21 mouse cellular contexts compared by ENCODE assay signal in the genomic region with DNA sequence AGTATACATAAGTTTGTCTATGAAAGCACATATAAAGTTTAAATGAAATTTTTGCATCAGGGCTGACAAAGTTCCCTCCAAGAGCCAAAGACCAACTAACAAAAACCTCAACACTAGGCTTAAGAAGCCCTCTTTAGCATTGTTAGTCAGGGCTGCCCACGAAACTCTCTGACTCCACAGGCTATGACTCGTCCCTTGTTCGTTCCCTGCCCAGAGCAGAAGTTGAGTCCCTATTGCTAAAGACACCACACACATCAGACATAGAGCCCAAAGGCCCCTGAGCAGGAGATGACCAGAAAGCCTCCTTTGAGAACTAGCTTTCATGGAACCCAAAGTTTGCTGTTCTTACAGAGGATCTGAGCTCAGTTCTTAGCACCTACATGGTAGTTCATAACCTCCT.
DNase-seq lines count a peak whose midpoint lies in the region; ATAC-seq and TF ChIP-seq lines count a peak whose summit lies in the region.
"Had no signal": no experiment of that assay in that cellular context is flagged by ENCODE, and none has a peak within 500 bp of the region (broad histone marks: within the 10 kb centered on the region; RNA-seq: fewer than 3 reads in every experiment).

No protein-coding gene starts in this region.

- H3K4me3 ChIP-seq in bone marrow macrophage, adult 2 months (ENCODE audit: insufficient read depth, low read length), result no peak overlapping the region
- H3K4me3 ChIP-seq: embryonic facial prominence, embryonic 15.5 days; left cerebral cortex, adult 2 months; limb, embryonic 10.5 days; midbrain, embryonic 10.5 days had no signal

- no peak for TF ChIP-seq CTCF in bone marrow macrophage, adult 2 months (IDR thresholded peaks at IDR 0.05; ENCODE audit: low read depth, low read length)

- peak overlapping the region; percentile 84 for H3K27ac ChIP-seq in bone marrow macrophage, adult 2 months (ENCODE audit: insufficient read depth, low read depth, low read length)
- H3K27ac ChIP-seq: embryonic facial prominence, embryonic 15.5 days; hindbrain, embryonic 14.5 days; kidney, postnatal 0 days; left cerebral cortex, adult 2 months; limb, embryonic 10.5 days; midbrain, embryonic 10.5 days had no signal

- peaks cover 50% of the 10 kb centered on the region for H3K4me1 ChIP-seq in bone marrow macrophage, adult 2 months (ENCODE audit: control insufficient read depth, insufficient read depth, low read length)
- H3K4me1 ChIP-seq: midbrain, embryonic 10.5 days had no signal

- no peak for TF ChIP-seq POLR2A in bone marrow macrophage, adult 2 months (IDR thresholded peaks at IDR 0.05; ENCODE audit: borderline replicate concordance, low read depth, low read length)

- peak; percentile 50 for ATAC-seq in megakaryocyte, adult 5-6 weeks (ENCODE audit: poor library complexity, severe bottlenecking)
- ATAC-seq: forebrain, postnatal 0 days had no signal

- peak; percentile 12 for DNase-seq in 3134 (ENCODE audit: extremely low read depth, insufficient read length, low spot score)
- DNase-seq in 3T3-L1 (ENCODE audit: low read depth, low spot score), result peak; percentile 78
- DNase-seq in left cerebral cortex, adult 8-10 months (ENCODE audit: low spot score in 2 of 2), result no peak
- no peak for DNase-seq in ovary, postnatal 36 days (ENCODE audit: low spot score)
- no peak for DNase-seq in spleen, adult 18-20 months
- DNase-seq: adrenal gland, postnatal 10 days; cerebellum, adult 8-10 months; forebrain, postnatal 0 days; gastrocnemius, postnatal 14 days; liver; lung, adult 2 months; retina, postnatal 1 day; right cerebral cortex, postnatal 25 days had no signal

Comparison
In these comparisons a context has a peak if more than half of its experiments do, and no peak if none do; other contexts are left out.
1. DNase-seq: peak in 3134 (single experiment) and 3T3-L1 (single experiment); none in left cerebral cortex, adult 8-10 months (0 of 2), ovary, postnatal 36 days (single experiment) and spleen, adult 18-20 months (0 of 2).